Mouse (Mus musculus): ENCODE results near the gene 4930539E08Rik.

Gene 4930539E08Rik

DNA sequence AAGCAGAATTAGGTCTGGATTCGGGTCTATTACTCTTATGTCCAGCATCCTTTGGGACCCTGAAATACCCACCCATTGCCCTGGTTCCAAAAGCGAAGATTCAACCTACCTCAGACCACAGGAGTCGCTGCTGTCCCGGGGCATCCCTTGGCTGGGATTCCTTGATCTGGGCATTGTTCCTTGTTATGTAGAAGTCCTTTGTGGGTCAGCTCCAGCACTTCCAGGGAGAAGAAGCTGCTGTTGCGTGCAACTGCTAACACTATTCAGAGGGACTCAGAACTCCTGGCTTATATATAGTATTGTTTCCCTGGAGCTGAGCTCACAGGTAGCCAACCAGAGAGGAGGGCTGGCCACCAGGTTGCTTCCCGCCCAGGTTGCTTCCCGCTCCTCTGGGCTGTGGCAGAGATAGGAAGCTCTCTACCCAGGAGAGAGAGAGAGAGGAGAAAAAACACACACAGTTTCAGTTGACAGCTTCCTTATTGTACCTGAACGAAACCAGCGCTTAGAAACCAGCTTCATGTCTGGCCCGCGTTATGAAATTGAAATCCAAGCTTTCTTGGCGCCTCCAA is at the start of gene 4930539E08Rik:
TSS of gene 4930539E08Rik (minus strand) at position 265 of the 569 bp plus-strand sequence.
- DNase-seq, result no peak

DNA sequence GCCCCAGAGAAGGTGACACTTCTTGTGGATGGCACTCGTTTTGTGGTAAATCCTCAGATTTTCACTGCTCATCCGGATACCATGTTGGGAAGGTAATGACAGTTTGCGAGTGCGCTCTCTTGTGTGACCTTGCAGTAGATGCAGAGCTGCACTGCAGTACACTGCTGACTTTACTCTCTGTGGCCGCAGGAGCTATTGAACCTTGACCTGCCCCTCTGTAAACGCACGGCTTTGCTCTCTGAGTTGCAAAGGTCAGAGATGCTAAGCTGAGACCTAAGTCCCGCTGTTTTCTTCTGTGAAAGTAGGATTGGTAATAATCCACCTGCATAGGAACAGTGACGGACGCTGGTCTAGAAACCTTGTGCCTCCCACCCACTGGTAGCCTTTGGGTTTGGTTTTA is 46.5 kb upstream of the 4930539E08Rik start:
- DNase-seq, result no peak

DNA sequence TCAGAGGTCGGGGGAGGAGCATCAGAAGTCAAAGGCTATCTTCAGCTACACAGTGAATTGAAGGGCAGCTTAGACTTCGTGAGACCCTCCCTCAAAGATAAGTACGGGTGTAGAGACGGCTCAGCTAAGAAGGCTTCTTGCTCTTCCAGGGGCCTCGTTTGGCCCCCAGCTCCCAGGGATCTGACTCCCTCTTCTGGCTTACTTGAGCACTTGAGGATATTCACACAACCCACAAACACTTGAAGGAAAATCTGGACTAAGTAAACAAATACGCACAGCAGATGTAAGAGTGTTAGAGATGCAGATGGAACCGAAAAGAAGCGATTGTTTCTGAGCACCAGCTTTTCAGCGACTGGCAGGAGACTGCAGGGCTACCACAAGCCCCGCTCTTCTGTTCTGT is 45.5 kb upstream of the 4930539E08Rik start:
- DNase-seq, result no peak

DNA sequence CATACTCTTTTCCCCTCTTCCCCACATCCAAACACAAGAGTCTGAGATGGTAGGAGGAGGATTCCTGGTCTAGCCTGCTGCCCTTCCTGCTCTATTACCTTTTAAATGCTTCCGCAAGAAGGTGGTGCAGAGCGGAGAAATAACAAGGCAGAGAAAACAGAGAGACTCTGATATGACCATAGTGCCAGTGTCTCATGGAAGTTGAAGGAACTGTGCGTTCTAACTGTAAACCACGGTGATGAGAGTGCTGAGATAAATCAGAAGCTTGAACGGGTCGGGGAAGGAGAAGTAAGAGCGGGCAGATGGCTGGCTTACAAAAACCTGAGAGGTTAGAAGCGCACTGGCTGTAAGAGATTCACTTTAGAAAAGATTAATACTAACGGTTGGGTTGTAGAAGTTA is 39.3 kb upstream of the 4930539E08Rik start:
- no peak for DNase-seq

DNA sequence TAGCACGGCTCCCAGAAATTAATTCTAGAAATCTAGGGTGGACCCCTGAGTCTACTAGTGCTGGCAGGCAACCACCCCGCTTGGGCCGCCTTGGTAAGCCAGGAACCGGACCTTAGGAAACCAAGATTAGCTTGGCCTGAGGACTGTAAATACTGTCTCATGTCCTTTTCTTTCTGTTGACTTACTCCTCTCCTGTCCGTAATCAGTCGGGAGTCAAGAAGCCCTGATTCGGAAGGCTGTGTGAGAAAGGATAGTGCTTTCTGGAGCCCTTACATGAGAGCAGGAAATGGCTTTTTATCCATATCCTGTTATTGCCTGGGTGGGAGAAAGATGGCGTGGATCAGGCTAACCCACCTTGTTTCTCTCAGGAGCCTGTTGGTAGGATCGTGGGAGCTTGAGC is 38.1 kb upstream of the 4930539E08Rik start:
- peak; percentile 22 for DNase-seq

DNA sequence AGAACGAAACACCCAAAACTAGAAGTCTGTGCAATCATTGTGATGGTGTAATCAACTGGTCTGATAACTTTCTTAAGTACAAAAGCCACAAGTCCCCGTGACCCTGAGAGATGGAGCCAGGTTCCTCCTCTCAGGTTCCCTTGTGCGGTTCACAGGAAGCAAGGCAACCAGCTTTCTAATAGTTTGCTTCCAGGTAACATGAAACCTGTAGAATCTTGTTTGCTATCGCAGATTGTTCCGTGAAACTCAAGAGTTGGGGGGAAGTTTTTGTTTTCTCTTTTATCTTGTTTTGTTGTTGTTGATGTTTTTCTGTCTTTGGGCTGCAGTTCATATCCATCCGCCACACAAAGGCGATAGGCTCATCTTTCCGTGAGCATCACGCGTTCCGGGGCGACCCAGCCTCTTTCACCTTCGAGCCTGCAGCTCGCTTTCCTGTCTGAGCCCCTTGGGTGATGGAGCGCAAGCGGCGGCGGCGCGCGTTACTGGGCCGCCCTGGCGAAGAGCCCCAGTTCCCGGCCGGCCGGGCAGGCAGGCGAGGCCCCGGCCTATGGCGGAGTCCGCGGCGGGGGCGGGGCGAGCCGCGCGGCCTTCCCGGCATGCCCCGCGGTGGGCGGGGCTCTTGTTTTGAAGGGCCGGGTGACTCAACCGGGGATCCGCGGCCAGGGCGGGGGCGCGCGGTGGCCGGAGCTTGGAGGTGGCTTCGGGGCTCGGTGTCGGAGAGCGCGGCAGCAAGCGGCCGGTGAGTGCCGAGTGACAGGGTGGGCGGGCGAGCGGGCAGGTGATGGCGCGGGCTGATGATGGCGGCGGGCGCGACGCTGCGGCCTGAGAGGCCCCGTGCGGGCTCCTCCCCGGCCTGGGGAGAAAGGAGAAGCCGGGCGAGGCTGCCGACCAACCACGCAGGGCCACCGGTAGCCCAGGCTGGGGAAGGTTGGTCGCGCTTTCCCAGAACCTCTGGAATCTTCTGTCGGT is 37.0 kb upstream of the 4930539E08Rik start, which contains the start of gene Kctd20:
TSS of gene Kctd20 (plus strand) at position 120 of the 969 bp plus-strand sequence.
- DNase-seq, result peak; percentile 96

DNA sequence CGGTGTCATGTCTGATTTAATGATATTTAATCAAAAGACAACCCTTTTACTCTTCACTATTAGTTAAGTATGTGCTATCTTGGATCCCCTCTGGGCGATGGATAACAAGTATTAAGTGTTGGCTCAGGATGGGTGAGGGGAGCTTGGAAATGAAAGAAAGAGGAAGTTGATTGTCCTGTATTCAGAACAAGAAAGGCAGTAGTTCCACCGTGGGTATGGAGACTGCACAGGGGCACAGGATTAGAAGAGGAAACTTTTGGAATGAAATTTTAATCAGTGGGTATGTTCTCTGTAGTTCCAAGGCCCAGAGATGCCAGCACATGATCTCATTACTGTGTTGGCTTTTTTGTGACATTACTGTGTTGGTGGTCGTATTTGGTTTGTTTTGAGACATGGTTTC is 35.6 kb upstream of the 4930539E08Rik start:
- no peak for DNase-seq

DNA sequence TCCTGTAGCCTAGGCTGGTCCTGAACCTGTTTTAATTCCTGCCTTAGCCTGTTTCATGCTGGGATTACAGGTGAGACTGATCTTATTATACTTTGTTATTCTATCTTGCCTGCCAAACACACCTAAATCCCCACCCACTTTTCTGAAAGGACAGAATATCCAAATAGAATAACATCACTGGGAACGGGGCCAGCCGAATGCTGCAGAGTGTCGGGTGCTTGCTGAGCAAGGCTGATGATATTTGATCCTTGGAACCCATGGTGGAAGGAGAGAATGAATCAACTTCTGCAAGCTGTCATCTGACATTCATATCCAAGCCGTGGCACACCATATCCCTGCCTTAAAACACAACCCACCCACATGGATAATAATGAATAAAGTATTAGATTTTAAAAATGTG is 33.5 kb upstream of the 4930539E08Rik start:
- no peak for DNase-seq

DNA sequence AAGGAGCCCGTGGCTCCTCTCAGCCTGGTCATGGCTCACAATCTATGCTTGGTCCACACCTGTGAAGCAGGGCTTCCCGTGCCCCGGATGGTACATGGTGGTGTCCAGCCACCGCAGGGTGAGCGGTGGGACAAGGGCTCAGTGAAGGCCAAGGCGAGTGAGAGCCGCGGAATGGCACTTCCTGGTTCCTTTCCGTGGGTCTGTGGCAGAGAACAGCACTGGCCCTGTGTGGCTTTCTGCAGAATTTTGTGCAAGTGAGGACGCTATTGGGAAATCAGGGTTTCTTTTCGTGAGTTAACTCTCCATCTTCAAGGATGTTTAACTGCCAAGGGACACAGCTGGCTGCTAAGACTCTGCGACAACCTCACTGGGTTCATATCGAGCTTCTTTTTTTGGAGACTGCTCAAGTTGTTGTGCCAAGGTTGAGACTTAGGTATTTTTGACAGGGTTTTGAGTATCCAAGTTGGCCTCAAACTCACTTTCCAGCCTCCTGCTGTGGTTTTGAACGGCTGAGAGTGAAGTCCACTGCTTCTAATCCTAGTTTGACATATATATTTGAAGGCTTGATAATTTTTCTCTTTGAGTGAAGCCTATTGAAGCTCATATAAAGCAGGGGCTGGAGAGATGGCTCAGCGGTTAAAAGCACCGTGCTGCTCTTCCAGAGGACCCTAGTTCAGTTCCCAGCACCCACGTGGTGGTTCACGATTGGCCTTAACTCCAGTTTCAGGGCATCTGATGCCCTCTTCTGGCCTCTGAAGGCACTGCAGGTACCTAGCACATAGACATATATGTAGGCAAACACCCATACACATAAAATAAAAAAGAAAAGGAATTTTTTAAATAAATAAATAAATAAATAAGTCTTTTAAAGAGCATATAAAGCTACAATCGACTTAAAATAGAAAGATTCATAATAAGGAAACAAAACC is 32.2 kb upstream of the 4930539E08Rik start:
- DNase-seq, result no peak

DNA sequence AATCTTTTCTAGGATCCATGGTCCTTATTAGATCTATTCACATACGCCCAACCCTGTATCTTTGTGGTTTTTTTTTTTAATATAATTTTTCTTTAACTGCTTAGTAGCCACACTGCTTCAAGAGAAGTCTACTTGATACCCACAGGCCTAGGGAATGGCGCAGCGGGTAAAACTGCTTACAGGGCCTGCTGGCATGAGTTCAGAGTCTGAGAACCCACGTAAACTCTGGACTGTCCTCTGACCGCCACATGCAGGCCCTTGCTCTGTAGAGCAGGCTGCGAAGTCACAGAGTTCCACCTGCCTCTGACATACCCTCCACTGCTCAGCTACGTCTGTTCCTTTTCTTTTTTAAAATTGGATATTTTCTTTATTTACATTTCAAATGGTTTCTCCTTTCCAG is 29.4 kb upstream of the 4930539E08Rik start:
- DNase-seq, result no peak

DNA sequence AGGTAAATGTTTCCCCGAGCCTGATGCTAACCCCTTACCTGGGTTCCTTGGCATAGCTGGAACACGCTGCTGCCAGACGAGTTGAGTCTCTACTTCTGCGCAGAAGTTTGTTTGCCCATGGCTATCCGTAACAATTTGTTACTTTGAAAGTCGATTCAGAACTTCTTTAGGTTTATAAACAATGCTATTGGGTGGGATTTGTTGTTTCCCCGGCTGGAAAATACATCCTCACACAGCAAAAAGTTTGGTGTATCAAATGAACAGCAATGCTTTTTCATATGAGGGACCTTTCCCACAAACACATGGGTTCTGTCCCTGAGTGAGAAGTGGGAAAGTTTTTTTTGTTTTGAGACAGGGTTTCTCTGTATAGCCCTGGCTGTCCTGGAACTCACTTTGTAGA is 28.6 kb upstream of the 4930539E08Rik start, which contains the start of gene Pxt1:
TSS of gene Pxt1 (minus strand) at position 101 of the 400 bp plus-strand sequence.
- DNase-seq, result no peak

DNA sequence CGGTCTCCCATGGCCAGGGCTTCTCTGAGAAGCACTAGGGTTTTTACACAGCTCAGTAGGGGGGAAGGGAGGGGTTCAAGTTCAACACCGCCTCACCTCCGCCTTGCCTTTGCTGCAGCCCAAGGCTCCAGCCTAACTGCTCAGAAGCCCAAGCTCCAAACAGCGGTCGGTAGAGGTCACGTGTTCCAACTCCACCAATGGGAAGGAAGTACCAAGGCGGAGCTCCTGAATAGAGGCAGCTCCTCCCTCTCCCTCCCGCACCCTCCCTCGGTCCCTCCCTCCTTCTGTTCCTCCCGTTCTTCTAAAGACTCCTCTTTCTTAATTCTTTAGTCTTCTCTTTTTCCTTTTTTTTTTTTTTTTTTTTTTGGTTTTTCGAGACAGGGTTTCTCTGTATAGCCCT is 27.0 kb upstream of the 4930539E08Rik start:
- DNase-seq, result no peak

DNA sequence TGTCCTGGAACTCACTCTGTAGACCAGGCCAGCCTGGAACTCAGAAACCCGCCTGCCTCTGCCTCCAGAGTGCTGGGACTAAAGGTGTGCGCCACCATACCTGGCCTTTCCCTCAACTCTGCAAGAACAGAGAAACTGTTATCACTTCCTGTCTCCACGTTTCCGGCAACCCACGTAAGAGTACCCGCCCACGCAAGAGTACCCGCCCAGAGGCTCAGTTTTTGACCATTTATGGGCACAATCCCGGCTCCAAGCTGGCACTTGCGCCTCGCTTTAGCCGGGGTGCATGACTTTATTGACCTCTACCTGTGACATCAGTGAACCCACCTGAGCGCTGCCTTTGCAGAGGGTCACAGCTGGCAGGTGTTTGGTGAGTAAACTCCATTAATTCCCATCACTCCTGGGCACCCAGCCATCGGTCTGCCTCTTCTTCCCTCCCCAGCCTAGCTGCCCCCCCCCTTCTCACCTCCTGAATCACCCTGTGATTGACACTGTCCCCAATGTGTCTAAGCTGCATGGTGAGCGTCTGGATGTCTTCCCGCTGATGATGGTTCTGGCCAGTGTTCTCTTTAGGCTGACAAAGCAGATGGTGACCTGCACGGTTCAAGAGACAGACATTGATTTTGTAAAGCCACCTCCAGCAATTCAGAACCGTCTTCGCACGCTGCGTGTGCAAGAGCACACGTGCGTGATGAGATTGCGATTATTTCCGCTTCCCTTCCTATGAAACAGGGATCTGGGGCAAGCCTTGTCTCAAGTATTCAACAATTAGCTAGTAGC is 25.8 kb upstream of the 4930539E08Rik start:
- DNase-seq, result no peak

DNA sequence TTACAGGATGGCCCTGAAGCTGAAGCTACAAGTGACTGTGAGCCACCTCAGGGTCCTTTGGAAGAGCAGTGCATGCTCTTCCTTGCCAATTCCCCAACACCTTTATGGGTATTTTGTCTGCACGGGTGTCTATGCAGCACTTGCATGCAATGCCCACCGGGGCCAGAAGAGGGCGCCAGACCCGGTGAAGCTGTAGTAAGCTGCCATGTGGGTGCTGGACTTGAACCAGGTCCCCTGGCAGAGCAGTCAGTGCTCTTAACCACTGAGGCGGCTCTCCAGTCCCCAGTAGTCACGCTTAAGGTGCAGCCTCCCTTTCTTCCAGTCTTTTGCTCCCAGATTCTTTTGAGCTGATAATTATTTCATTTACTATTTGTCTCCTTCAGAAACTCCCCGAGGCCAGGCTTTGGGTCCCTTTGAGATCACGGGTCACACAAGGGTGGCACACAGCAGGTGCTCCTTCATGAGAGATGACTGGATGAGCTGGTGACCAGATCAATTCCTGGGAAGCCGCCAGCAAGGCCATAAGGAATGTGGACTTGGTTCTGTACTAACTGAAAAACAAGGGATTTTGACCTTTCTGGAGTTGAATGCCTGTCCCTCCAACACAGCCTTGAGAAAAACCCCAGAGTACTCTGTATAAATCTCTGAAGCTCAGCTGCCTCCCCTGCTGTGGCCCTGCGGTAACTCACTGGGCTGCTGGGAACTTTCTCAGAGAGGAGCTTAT is 21.7 kb upstream of the 4930539E08Rik start:
- DNase-seq, result no peak

DNA sequence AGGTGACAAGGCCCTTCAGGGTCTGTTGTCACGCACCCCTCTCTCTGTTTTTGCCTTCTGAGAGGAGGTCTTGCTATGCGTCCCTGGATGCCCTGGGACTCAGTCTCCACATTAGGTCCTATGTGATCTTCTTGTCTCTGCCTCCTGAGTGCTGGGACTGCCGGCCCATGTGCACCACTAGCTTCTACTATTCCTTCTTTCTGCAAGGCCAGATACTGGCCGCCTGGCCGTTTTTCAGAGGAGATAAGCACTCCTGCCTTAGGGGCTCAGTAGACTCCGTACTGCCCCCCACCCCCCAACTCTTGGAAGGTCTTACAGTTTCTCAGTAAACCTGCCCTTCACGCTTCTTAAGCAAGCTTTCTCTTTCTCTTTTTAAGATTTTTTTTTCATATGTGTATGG is 21.0 kb upstream of the 4930539E08Rik start:
- DNase-seq, result no peak

DNA sequence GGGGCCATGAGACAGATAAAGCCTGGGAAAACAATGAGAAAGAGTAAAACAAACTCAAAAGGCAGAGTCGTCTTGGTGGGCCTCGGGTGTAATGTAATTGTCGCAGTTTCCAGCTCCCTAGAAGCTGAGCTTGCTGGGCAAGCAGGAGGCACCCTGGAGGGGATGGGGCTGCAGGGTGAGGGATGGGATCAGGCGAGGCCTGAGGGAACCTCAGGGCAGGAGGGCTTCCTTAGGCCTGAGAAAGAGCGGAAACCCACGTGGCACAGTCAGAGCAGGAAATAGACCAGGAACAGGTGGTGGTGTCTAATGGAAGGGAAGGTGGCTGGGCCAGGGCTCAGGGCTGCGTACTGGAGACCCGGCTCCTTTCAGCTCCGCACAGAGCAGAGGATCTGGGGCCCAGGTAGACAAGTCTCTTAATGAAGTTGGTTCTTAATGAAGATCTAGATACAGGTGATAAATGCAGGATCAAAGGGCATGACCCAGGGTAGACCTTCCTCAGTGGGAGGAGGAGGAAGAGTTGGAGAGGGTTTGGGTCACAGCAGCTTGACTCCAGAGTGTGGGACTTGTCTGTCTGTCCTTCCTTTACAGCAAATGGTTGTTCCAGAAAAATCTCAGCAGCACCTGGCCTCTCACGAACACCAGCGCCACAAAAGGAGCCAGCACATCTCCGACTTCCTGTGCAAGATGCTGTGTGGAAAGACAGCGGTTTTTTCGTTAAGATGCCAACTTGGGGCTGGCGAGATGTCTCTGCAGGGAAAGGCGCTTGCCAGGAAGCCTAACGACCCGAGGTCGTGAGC is 19.2 kb upstream of the 4930539E08Rik start:
- DNase-seq, result no peak

DNA sequence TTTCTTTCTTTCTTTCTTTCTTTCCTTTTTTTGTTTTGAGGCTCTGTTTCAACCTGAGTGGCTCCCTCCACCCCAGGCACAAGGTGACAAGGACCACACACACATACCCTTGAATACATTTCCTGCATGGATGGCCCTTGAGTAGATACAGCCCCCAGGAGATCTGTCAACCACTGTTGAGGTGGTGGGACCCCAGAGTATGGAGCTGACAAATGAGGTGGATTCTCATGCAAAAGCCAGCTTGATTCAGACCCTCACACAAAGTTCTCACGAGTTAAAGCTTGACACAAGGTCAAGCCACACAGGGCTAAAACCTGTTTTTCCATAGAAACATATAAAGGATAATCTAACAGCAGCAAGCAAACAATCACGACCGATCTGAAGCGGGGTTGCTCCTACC is 17.1 kb upstream of the 4930539E08Rik start:
- DNase-seq, result no peak

DNA sequence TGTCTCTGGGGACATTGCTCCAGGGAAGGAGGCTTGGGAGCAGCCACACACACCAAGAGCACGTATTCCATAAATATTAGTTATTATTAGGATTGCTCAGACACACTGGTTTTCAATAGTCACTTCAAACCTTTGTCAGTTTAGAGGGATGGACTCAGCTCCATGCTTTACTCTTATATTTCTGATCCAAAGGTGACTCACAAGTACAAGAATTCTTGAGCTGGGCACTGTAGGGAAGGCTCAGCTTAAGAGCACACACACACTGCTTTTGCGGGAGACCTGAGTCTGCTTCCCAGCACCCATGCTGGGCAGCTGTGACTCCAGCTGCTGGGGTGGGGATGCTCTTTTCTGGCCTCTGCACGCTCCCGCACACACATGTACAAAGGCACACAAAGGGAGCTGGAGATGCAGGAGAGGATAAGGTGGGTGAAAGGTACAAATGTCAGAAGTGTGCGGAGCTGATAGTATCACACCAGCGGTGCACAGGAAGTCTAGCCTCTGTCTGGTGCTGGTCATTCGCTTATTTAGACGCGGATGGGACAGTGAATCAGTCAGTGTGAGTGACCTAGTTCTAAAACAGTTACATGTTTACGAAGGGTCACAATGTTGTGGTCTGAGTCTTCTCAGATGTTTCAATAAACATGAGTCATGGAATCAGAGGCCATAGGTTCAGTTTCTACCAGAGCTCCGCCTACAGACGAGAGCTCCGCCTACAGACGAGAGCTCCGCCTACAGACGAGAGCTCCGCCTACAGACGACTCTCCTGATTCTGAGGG is 16.5 kb upstream of the 4930539E08Rik start:
- DNase-seq, result no peak

DNA sequence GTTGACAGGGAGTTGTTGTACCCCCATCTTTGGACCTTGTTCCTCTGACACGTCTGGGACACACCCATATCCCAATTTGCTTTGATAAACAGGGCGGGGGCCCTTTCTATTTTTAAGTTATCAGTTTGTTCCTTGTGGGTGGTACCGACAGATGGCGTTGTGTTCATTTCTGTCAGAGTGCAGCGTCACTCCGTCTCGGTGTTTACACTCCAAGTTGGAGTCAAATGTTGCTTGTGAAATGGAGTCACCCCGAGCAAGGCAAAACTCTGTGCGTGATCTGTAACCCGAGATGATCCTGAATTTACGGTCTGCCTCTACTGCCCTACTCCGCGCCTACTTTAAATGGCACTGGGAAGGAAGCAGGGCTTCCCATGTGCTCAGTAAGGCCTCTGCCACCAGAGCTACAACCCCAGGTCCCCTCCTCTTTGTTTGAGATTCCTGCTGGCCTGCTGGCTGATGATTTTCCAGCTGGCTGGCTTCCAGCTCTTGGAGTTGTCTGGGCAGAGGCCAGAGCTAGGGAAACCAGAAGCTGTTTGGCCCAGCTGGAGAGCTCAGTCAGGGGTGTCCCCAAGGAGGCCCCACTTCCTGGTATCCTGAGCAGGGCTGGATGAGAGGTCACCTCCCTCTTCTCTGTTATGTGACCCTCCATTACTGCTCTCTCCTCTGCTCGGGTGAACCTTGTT is 15.4 kb upstream of the 4930539E08Rik start:
- peak; percentile 73 for DNase-seq
